Mouse (Mus musculus) heart, adult 8-10 months (tissue): ENCODE results near the gene Cd80. TPM values are rescaled to one million over a fixed set of nuclear protein-coding genes. Genes with fewer than 3 reads are reported as not detected.
"Not testable (repeated sequence)": the region's sequence is repeated elsewhere in the genome, so short reads cannot be mapped to it uniquely, and the experiment has no call there.

Experiments
- DNase-seq: peaks from one replicate; pipeline ENCODE4 v3.0.0; 2022; ENCODE audit warnings: low spot score
- total RNA-seq, 4 experiments: library from RNA; stranded (reverse); gene quantifications; 2 replicates each; pipeline ENCODE4 v1.2.4; 2022

Gene Cd80
- total RNA-seq, 4 experiments from 2014 or later = 0.54 to 1.3 (median 0.77) TPM

GRCm38 (mm10) chr16:38471697-38472506, 16.5 kb downstream of the Cd80 start:
- no peak for DNase-seq

- no peak for DNase-seq
Observed at GRCm38 (mm10) chr16:38472507-38472873, 17.1 kb downstream of the Cd80 start.

- no peak for DNase-seq
Observed at GRCm38 (mm10) chr16:38473661-38474060, 18.3 kb downstream of the Cd80 start.

DNA sequence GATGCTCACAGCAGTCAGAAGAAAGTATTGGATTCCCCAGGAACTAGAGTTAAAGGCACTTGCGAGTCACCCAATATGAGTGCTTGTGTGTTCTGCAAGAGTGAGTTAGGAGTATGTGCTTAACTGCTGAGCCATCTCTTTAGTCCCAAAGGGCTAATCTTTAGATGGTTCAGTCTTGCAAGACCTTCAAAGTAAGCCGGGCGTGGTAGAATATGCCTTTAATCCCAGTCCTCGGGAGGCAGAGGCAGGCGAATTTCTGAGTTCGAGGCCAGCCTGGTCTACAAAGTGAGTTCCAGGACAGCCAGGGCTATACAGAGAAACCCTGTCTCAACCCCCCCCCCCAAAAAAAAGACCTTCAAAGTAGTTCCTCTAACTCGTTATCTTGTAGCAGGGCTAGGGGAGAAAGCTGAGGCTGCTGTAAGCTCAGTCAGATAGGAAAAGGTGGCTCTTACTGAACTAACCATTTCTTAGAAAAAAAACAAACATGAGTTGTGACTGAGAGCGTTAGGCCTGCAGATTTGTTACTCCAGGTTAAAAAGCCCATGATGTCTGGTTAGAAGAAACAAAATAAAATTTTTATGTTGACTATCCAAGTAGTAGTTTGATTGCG, 19.4 kb downstream of the Cd80 start:
- no peak for DNase-seq

- no peak for DNase-seq
Observed at GRCm38 (mm10) chr16:38475681-38476311, 20.4 kb downstream of the Cd80 start.

DNA sequence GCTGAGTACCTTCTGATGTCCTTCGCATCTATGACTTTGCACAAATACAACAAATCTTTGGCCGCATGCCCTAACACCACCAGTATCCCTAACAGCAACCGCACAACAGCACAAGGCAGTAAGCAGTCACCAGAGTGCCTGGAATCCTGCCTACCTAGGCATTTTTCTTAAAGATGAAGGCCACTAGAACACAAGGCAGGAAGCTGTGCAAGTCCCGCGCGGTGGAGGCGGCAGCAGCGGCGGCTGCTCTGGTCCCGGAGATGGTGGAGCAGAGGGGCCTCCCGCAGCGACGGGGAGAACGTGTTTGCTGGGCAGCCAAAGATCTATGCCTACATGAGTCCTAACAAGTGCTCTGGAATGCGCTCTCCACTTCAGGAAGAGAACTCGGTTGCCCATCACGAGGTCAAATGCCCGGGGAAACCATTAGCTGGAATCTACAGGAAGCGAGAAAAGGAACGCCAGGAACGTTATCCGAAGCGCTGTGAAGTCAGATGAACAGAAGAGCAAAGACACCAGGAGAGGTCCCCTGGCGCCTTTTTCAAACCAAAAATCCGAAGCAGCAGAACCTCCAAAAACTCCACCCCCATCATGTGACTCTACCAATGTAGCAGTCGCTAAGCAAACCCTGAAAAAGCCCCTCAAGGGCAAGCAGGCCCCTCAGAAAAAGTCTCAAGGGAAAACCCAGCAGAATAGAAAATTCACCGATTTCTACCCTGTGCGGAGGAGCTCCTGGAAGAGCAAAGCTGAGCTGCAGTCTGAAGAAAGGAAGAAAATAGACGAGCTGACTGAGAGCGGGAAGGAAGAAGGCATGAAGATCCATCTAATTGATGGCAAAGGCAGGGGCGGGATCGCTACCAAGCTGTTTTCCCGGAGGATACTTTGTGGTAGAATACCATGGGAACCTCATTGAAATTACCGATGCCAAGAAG, 21.2 kb downstream of the Cd80 start:
- DNase-seq = peak; percentile 39

DNA sequence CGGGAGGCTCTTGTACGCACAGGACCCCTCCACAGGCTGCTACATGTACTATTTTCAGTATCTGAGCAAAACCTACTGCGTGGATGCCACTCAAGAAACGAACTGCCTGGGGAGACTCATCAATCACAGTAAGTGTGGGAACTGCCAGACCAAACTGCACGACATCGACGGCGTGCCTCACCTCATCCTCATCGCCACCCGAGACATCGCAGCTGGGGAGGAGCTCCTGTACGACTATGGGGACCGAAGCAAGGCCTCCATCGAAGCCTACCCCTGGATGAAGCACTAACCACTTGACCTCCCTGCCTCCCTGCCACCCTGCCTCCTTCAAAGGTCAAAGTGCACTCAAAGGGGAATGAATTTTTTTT, 21.9 kb downstream of the Cd80 start:
- not testable (repeated sequence) for DNase-seq

GRCm38 (mm10) chr16:38478296-38478695, 22.9 kb downstream of the Cd80 start:
- no peak for DNase-seq

GRCm38 (mm10) chr16:38481327-38481726, 26.0 kb downstream of the Cd80 start:
- no peak for DNase-seq

DNA sequence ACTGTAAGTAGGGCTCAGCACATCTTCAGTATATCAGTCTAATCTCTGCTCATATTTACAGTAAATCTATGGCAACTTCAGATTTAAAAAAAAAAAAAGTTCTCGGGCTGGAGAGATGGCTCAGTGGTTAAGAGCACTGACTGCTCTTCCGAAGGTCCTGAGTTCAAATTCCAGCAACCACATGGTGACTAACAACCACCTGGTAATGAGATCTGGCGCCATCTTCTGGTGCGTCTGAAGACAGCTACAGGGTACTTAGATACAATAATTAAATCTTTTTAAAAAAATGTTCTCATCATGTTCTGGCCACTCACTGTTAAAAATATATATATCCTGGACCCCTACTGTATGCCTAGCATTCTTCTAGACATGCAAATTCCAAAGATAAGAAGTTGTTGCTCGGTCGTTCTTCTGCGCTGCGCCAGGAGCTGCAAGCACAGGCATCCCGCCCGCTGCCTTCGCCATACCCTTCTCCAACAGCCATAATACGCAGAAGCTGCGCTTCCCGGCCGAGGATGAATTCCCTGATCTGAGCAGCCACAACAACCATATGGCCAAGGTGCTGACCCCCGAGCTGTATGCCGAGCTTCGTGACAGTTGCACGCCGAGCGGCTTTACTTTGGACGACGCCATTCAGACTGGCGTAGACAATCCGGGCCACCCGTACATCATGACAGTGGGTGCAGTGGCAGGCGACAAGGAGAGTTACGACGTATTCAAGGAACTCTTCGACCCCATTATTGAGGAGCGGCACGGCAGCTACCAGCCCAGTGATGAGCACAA, 27.6 kb downstream of the Cd80 start:
- DNase-seq = peak; percentile 28

DNA sequence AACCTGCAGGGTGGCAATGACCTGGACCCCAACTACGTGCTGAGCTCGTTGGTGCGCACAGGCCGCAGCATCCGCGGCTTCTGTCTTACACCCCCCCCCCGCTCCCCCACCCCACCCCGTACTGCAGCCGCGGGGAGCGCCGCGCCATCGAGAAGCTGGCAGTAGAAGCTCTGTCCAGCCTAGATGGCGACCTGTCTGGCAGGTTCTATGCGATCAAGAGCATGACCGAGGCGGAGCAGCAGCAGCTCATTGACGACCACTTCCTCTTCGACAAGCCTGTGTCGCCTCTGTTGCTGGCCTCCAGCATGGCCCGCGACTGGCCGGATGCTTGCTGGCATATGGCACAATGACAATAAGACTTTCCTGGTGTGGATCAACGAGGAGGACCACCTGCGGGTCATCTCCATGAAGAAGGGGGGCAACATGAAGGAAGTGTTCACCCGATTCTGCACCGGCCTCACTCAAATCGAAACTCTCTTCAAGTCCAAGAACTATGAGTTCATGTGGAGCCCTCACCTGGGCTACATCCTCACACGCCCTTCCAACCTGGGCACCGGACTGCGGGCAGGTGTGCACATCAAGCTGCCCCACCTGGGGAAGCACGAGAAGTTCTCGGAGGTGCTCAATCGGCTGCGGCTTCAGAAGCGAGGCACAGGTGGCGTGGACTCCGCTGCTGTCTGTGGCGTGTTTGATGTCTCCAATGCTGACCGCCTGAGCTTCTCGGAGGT, 28.4 kb downstream of the Cd80 start:
- no peak for DNase-seq

- DNase-seq = no peak
Observed at GRCm38 (mm10) chr16:38492551-38492950, 37.2 kb downstream of the Cd80 start.

GRCm38 (mm10) chr16:38493890-38494289, 38.5 kb downstream of the Cd80 start:
- DNase-seq = peak; percentile 19

DNA sequence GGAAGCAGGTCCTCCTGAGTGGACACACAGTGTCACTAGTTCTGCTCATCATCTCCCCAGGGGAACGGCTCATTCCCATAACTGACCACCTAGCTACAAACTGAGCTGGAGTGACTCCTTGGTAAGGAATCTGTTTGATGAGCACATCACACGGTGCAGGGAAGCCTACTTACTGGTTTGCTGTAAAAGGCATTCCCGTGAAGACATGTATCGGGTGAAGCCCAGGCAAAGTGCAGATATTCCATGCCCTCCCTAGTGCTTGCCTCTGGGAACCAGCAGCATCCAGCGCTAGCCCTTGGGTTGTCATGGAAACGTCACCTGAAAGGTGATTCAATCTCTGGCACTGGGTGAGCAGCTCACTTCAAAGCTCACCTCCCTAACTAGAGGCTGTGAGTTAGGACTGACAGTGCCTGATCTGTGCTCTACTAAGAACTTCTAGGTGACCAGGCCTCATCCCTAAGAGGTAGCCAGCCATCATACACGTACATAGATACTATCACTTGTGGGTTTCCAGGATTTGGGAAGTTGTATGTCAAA, 41.3 kb downstream of the Cd80 start:
- no peak for DNase-seq

GRCm38 (mm10) chr16:38502469-38502868, 47.1 kb downstream of the Cd80 start:
- DNase-seq = no peak

- no peak for DNase-seq
Observed at GRCm38 (mm10) chr16:38503528-38503927, 48.2 kb downstream of the Cd80 start.

DNA sequence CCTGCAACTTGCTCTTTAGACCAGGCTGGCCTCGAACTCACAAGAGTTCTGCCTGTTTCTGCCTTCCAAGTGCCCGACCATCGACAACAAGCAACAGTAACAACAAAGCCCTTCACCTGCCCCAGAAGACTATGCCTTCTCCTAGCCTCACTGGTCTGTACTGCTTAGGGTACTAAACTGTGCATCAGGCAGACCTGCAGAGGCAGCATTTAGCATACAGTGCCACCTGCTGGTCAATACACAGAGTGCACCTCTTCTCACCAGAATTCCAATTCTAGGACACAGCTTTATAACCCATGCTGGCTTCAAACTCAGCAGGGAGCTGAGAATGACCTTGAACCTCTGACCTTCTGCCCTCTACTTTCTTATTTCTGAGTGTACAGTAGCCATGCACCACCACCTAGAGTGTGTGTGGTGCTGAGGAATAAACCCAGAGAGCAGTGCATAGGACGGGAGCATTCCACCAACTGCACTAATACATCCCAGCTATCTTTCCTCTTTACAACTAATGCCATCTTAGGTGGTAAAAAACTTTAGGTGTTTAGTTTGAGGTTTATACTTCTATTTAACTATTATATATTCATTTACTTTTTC, 50.8 kb downstream of the Cd80 start:
- DNase-seq = peak; percentile 69

GRCm38 (mm10) chr16:38510846-38511245, 55.5 kb downstream of the Cd80 start:
- no peak for DNase-seq

GRCm38 (mm10) chr16:38519140-38519539, 63.8 kb downstream of the Cd80 start:
- DNase-seq = no peak
